Mouse (Mus musculus): ENCODE data around the gene Phpt1.

- no peak for TF ChIP-seq POLR2A (IDR thresholded peaks at IDR 0.05; ENCODE audit: borderline replicate concordance, extremely low read depth, insufficient read depth, insufficient read length, poor library complexity, severe bottlenecking)
- TF ChIP-seq CTCF (IDR thresholded peaks at IDR 0.05; ENCODE audit: borderline replicate concordance, extremely low read depth, insufficient read depth, insufficient read length), result no peak
These were observed 5.6 kb upstream of the Phpt1 start for GRCm38 (mm10) chr2:25580621-25581101.

Measured in brain, embryonic 14.5 days (tissue).